Mouse (Mus musculus) stomach, postnatal 0 days (tissue): Measurements from ENCODE around the gene Ccdc177. TPM values are rescaled to one million over a fixed set of nuclear protein-coding genes. Genes with fewer than 3 reads are reported as not detected.

Experiments
- ATAC-seq: fragments of 200-750 bp; cut with Nextera tagmentation; 2 replicates; pipeline ENCODE4 v1.8.0; 2017; ENCODE audit not compliant: low FRiP score, low TSS enrichment
- DNase-seq: peaks from one replicate; pipeline ENCODE4 v3.0.0-alpha.2; 2016; ENCODE audit warnings: low spot score
- H3K27ac ChIP-seq: fragments of 300-500 bp; sonication (generic); replicated peaks from 2 replicates; pipeline ENCODE4 v1.5.1; 2014; ENCODE audit warnings: mild to moderate bottlenecking, control low read depth
- H3K27me3 ChIP-seq: fragments of 300-500 bp; sonication (generic); 2 replicates; pipeline ENCODE4 v1.6.1; 2014; ENCODE audit warnings: low read length; ENCODE audit not compliant: control insufficient read depth, insufficient read depth
- H3K36me3 ChIP-seq: fragments of 300-500 bp; sonication (generic); 2 replicates; pipeline ENCODE4 v1.6.1; 2014; ENCODE audit warnings: low read length, mixed read lengths; ENCODE audit not compliant: control insufficient read depth, insufficient read depth
- H3K4me1 ChIP-seq: fragments of 300-500 bp; sonication (generic); replicated peaks from 2 replicates; pipeline ENCODE4 v1.6.1; 2014; ENCODE audit warnings: antibody characterized with exemption; ENCODE audit not compliant: control insufficient read depth, insufficient read depth
- H3K4me2 ChIP-seq: fragments of 300-500 bp; sonication (generic); replicated peaks from 2 replicates; pipeline ENCODE4 v1.6.1; 2014; ENCODE audit warnings: low read depth, mild to moderate bottlenecking, control low read depth, moderate library complexity
- H3K4me3 ChIP-seq: fragments of 300-500 bp; sonication (generic); 2 replicates; pipeline ENCODE4 v1.5.1; 2014; ENCODE audit warnings: low read depth, low read length, control low read depth
- H3K9ac ChIP-seq: fragments of 300-500 bp; sonication (generic); 2 replicates; pipeline ENCODE4 v1.6.1; 2014; ENCODE audit warnings: mild to moderate bottlenecking, low read length, control low read depth, mixed read lengths
- H3K9me3 ChIP-seq: fragments of 300-500 bp; sonication (generic); 2 replicates; pipeline ENCODE4 v1.6.1; 2016; ENCODE audit warnings: low read length; ENCODE audit not compliant: control insufficient read depth
- CTCF ChIP-seq: IDR thresholded peaks from 2 replicates; pipeline ENCODE4 v1.5.1; 2016; ENCODE audit warnings: antibody characterized with exemption, low read depth, mild to moderate bottlenecking, moderate library complexity
- EP300 ChIP-seq: optimal IDR thresholded peaks from 2 replicates; pipeline ENCODE3; 2016; ENCODE audit warnings: antibody characterized with exemption
- WGBS: fragments of 180-500 bp; shearing (Covaris S2); extraction: QIAGEN DNeasy Blood & Tissue Kit; methylation state at CpG from one replicate; pipeline ENCODE4 v1.1.7; 2014; 5-methylcytosine and 5-hydroxymethylcytosine counted together
- polyA plus RNA-seq: library from polyadenylated mRNA; unstranded; fragments of >200 nt; fragmentation: Nextera tagmentation; extraction: Ambion mirVana; gene quantifications from 2 replicates; pipeline ENCODE4 v1.2.1, GENCODE M21; 2015

The Ccdc177 gene
- polyA plus RNA-seq, 1 experiment from 2014 or later, result 0.06 TPM

DNA sequence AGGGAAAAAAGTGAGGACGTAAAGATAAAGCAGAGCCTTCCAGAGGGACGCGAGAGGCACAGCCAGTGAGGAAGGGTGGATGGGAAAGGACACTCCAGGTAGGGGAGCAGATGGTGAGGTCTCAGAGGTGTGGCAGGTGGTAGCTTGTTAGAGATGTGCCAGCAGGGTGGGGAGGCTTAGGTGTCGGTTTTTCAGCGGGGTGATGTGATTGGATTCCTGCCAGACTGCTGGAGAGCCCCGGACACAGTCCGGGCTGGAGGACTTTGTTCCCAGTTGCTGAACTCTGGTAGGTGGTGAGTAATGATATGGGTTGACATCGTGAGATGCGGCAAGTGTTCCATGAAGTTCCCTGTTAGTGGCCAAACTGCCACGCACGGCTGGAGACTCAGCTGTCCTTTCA, 27.1 kb upstream of the Ccdc177 start:
- no peaks in the 10 kb centered on the region for H3K27me3 ChIP-seq
- no peak overlapping the region for H3K4me2 ChIP-seq
- WGBS, result 30% methylated on average over 11 of the region's 11 CpGs
- H3K4me3 ChIP-seq, result no peak overlapping the region
- H3K9ac ChIP-seq, result no peak overlapping the region
- peaks cover 3% of the 10 kb centered on the region; the same call in 1 of the 2 replicates for H3K4me1 ChIP-seq
- no peaks in the 10 kb centered on the region for H3K36me3 ChIP-seq
- H3K27ac ChIP-seq, result no peak overlapping the region
- DNase-seq (peak; percentile 45), ATAC-seq (no peak)
- no peak for TF ChIP-seq EP300
- TF ChIP-seq CTCF, result no peak
- H3K9me3 ChIP-seq, result no peaks in the 10 kb centered on the region

DNA sequence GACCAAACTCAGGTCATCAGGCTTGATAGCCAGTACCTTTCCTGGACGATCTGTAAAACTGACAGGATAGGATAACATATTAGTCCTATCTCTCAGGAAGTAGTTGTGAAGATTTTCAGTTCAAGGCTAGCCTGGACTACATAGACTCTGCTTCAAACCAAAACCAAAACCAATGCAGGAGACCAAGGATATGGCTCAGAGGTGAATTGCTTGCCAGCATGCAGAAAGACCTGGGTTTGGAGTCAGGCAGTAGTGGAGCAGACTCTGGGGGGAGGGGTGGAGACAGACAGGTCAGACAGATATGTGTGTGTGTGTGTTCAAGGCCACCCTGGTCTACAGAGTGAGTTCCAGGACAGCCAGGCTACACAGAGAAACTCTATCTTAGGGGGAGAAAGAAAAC, 26.1 kb upstream of the Ccdc177 start:
- H3K36me3 ChIP-seq, result no peaks in the 10 kb centered on the region
- no peaks in the 10 kb centered on the region for H3K27me3 ChIP-seq
- ATAC-seq, result no peak
- H3K4me2 ChIP-seq, result no peak overlapping the region
- H3K4me1 ChIP-seq, result peaks cover 3% of the 10 kb centered on the region; the same call in 1 of the 2 replicates
- no peak overlapping the region for H3K27ac ChIP-seq
- no peak overlapping the region for H3K9ac ChIP-seq
- DNase-seq, result no peak
- TF ChIP-seq CTCF (no peak), EP300 (no peak)
- H3K9me3 ChIP-seq, result no peaks in the 10 kb centered on the region
- no peak overlapping the region for H3K4me3 ChIP-seq
- WGBS, result 52% methylated on average over 1 of the region's 1 CpGs

DNA sequence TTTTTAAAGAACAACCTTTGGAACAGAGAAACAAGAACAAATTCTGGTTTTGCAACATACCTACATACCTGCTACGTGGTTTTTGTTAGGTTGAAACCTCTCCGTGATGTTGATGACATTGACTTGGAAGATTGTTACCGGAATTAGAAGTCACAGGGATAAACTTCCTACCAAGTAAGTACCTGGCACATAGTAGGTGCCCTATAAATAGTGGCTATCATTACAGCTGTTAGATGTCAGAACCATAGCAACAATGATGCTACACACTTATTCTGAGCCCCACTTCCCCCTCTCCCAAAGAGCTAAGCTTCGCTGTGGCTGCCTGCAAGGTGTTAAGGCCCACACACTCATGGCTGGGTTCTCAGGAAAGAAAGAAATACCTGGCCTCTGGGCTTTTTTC, 25.1 kb upstream of the Ccdc177 start:
- Histone ChIP-seq H3K4me3 (no peak overlapping the region), H3K9ac (no peak overlapping the region), H3K4me2 (no peak overlapping the region), H3K27ac (no peak overlapping the region), H3K4me1 (peaks cover 3% of the 10 kb centered on the region; the same call in 1 of the 2 replicates), H3K9me3 (no peaks in the 10 kb centered on the region), H3K27me3 (no peaks in the 10 kb centered on the region), H3K36me3 (no peaks in the 10 kb centered on the region)
- TF ChIP-seq CTCF (no peak), EP300 (no peak)
- 83% methylated on average over 4 of the region's 4 CpGs for WGBS
- no peak for DNase-seq
- no peak for ATAC-seq

DNA sequence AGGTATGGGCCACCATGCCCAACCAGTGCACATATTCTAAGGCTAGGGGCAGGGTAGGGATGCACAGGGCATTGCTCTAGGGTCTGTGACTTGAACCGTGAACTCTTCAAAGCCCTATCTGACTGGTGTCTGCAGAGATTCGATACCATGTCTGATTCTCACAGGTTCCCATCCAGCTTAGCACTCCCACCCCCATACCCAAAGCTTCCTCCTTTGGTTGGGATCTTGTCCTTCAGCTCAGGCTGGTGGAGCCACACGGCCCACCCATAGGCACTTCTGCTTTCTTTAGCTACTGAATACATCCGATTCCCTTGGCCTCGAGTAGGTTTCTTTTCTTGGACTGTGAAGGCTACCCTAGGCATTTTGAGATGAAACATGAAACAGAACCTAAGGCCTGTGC, 24.5 kb upstream of the Ccdc177 start:
- H3K9ac ChIP-seq, result no peak overlapping the region
- ATAC-seq (no peak), DNase-seq (no peak)
- no peaks in the 10 kb centered on the region for H3K27me3 ChIP-seq
- no peaks in the 10 kb centered on the region for H3K9me3 ChIP-seq
- TF ChIP-seq CTCF (no peak), EP300 (no peak)
- H3K4me2 ChIP-seq, result no peak overlapping the region
- H3K27ac ChIP-seq, result no peak overlapping the region
- H3K4me3 ChIP-seq, result no peak overlapping the region
- 85% methylated on average over 5 of the region's 5 CpGs for WGBS
- H3K36me3 ChIP-seq, result no peaks in the 10 kb centered on the region
- peaks cover 3% of the 10 kb centered on the region; the same call in 1 of the 2 replicates for H3K4me1 ChIP-seq

DNA sequence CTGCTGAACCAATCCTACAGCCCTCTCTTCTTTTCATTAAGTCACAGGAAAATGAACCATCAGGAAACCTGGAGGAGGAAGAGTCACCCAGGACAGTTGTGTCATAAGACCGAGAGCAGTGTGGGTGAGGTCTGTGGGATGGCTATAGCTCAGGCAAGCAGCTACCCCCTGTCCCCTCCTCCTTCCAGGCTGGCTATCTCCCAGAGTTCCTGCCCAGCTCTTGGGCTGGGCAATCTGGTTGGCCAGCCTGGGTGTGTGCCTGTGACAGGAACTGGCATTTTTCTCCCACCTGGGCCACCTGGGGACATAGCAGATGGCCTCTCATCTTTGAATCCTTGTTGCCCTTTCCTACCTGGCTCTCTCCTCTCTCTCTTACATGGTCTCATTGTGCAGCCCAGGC, 23.4 kb upstream of the Ccdc177 start:
- TF ChIP-seq CTCF (no peak), EP300 (no peak)
- Histone ChIP-seq H3K4me2 (no peak overlapping the region), H3K4me3 (no peak overlapping the region), H3K27me3 (no peaks in the 10 kb centered on the region), H3K27ac (no peak overlapping the region), H3K4me1 (no peaks in the 10 kb centered on the region), H3K9me3 (no peaks in the 10 kb centered on the region), H3K36me3 (no peaks in the 10 kb centered on the region), H3K9ac (no peak overlapping the region)
- DNase-seq (no peak), ATAC-seq (no peak)
- WGBS, result 62% methylated on average over 1 of the region's 1 CpGs

DNA sequence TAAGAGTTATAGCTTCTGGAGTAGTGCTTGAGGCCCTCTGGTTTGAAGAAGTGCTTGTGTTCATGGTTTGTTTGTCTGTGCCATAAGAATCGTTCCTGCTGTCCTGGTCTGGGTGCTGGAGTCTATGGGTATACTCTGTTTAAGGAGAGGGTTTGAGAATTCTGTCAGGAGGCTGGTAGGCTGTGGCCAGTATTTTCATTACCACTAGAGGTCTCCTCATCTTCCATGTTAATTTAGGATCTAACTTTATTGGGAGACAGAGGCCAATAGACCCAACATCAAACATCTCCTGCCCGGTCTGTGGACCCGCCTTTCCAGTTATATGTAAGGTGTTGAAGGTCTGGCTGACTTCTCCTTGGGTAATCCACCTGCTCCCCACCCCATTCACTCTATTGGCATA, 22.4 kb upstream of the Ccdc177 start:
- 40% methylated on average over 3 of the region's 3 CpGs for WGBS
- no peak for DNase-seq
- TF ChIP-seq CTCF (peak; percentile 62), EP300 (no peak)

More for the DNA sequence above, 22.4 kb upstream of the Ccdc177 start:
- Histone ChIP-seq H3K4me2 (no peak overlapping the region), H3K9ac (no peak overlapping the region), H3K27ac (no peak overlapping the region), H3K36me3 (no peaks in the 10 kb centered on the region), H3K4me1 (no peaks in the 10 kb centered on the region), H3K27me3 (no peaks in the 10 kb centered on the region), H3K4me3 (no peak overlapping the region), H3K9me3 (no peaks in the 10 kb centered on the region)
- no peak for ATAC-seq
